ENCODE assay signal across 26 mouse cellular contexts in the genomic region with DNA sequence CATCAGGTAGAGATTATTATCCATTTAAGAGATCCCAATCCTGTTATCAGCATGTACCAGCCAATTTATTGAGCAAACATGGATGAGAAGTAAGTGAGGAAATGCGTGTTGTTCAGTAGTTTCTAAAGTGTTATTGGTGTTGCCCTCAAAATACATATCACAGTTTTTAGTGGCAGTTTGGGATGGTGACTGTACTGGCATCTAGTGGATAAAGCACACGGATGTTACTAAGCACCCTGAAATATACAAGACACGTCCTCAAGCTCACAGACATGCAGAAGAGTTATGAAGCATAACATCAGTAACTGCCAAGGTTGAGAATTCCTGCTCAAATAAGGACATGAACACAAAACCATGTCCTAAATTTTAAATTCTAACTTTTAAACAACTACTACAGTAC.
"Had no signal": no experiment of that assay in that cellular context is flagged by ENCODE, and none has a peak within 500 bp of the region (broad histone marks: within the 10 kb centered on the region; RNA-seq: fewer than 3 reads in every experiment).

No protein-coding gene starts in this region.

- H3K27me3 ChIP-seq: heart, embryonic 13.5 days; heart, embryonic 15.5 days; hindbrain, embryonic 12.5 days; kidney, embryonic 15.5 days; limb, embryonic 13.5 days; limb, embryonic 15.5 days; liver, embryonic 12.5 days had no signal

- H3K4me2 ChIP-seq: heart, embryonic 11.5 days; heart, embryonic 13.5 days; heart, embryonic 15.5 days; hindbrain, embryonic 12.5 days; hindbrain, embryonic 14.5 days; kidney, embryonic 15.5 days; limb, embryonic 13.5 days; limb, embryonic 15.5 days; liver, embryonic 12.5 days had no signal

- DNase-seq: gastrocnemius, postnatal 14 days; gastrocnemius, postnatal 36 days; heart, adult 11 months; heart, adult 2 months; heart, postnatal 14 days; heart, postnatal 36 days; kidney, adult 11 months; kidney, adult 2 months; kidney, adult 9 months; kidney, postnatal 14 days; kidney, postnatal 36 days; layer of hippocampus, postnatal 36 days; left cerebral cortex, postnatal 4 days had no signal

- H3K4me3 ChIP-seq: heart, adult 2 months; heart, embryonic 13.5 days; heart, embryonic 15.5 days; hindbrain, embryonic 12.5 days; kidney, embryonic 15.5 days; limb, embryonic 13.5 days; limb, embryonic 15.5 days; liver, embryonic 12.5 days had no signal

- H3K4me1 ChIP-seq: heart, embryonic 13.5 days; heart, embryonic 15.5 days; hindbrain, embryonic 12.5 days; kidney, embryonic 15.5 days; limb, embryonic 13.5 days; limb, embryonic 15.5 days; liver, embryonic 12.5 days had no signal

- H3K27ac ChIP-seq: heart, adult 2 months; heart, embryonic 13.5 days; heart, embryonic 15.5 days; hindbrain, embryonic 12.5 days; hindbrain, embryonic 14.5 days; kidney, embryonic 15.5 days; kidney, postnatal 0 days; limb, embryonic 13.5 days; limb, embryonic 15.5 days; liver, embryonic 12.5 days; liver, embryonic 14.5 days had no signal

- H3K36me3 ChIP-seq: heart, embryonic 13.5 days; heart, embryonic 15.5 days; hindbrain, embryonic 12.5 days; kidney, embryonic 15.5 days; limb, embryonic 15.5 days; liver, embryonic 12.5 days had no signal

- H3K9me3 ChIP-seq: heart, embryonic 13.5 days; heart, embryonic 15.5 days; hindbrain, embryonic 12.5 days; kidney, embryonic 15.5 days; limb, embryonic 13.5 days; limb, embryonic 15.5 days; liver, embryonic 12.5 days had no signal

- ATAC-seq: hindbrain, embryonic 16.5 days; intestine, embryonic 16.5 days; liver, embryonic 12.5 days had no signal

- H3K9ac ChIP-seq: heart, embryonic 13.5 days; heart, embryonic 15.5 days; hindbrain, embryonic 12.5 days; hindbrain, embryonic 14.5 days; kidney, embryonic 15.5 days; limb, embryonic 13.5 days; limb, embryonic 15.5 days; liver, embryonic 12.5 days; liver, embryonic 14.5 days had no signal
